Mouse (Mus musculus): ENCODE measurements at regions not wholly inside any gene's neighbourhood (a gene's known extent, or its start where the extent isn't known, plus 50 kb on each side); places are given as distances from the start of the nearest gene placed in this dataset.

- DNase-seq: no peak
Observed at GRCm38 (mm10) chr9:46509896-46510295, 190.1 kb upstream of the 4931429L15Rik start.

GRCm38 (mm10) chr9:46509458-46509857, 189.7 kb upstream of the 4931429L15Rik start:
- peak; percentile 41 for DNase-seq

GRCm38 (mm10) chr9:46507036-46507435, 187.2 kb upstream of the 4931429L15Rik start:
- DNase-seq: no peak

GRCm38 (mm10) chr9:46504536-46504935, 184.8 kb upstream of the 4931429L15Rik start:
- no peak for DNase-seq

GRCm38 (mm10) chr9:46504133-46504416, 184.3 kb upstream of the 4931429L15Rik start:
- DNase-seq: no peak

- no peak for DNase-seq
Observed at GRCm38 (mm10) chr9:46503321-46504132, 183.7 kb upstream of the 4931429L15Rik start.

- DNase-seq: no peak
Observed at GRCm38 (mm10) chr9:46499426-46499825, 179.6 kb upstream of the 4931429L15Rik start.

- no peak for DNase-seq
Observed at GRCm38 (mm10) chr9:46498861-46499260, 179.1 kb upstream of the 4931429L15Rik start.

GRCm38 (mm10) chr9:46495276-46495675, 175.5 kb upstream of the 4931429L15Rik start:
- DNase-seq: no peak

- peak; percentile 39 for DNase-seq
Observed at GRCm38 (mm10) chr9:46482859-46483443, 163.2 kb upstream of the 4931429L15Rik start.

- DNase-seq: no peak
Observed at GRCm38 (mm10) chr9:46482034-46482858, 162.5 kb upstream of the 4931429L15Rik start.

GRCm38 (mm10) chr9:46481491-46481890, 161.7 kb upstream of the 4931429L15Rik start:
- no peak for DNase-seq

- DNase-seq: peak; percentile 63
Observed at GRCm38 (mm10) chr9:46480080-46480690, 160.4 kb upstream of the 4931429L15Rik start.

GRCm38 (mm10) chr9:46478611-46479010, 158.8 kb upstream of the 4931429L15Rik start:
- no peak for DNase-seq

GRCm38 (mm10) chr9:46476516-46476915, 156.7 kb upstream of the 4931429L15Rik start:
- no peak for DNase-seq

GRCm38 (mm10) chr9:46473681-46474080, 153.9 kb upstream of the 4931429L15Rik start:
- DNase-seq: no peak

- no peak for DNase-seq
Observed at GRCm38 (mm10) chr9:46469521-46469920, 149.7 kb upstream of the 4931429L15Rik start.

GRCm38 (mm10) chr9:46468306-46468705, 148.5 kb upstream of the 4931429L15Rik start:
- peak; percentile 93 for DNase-seq

GRCm38 (mm10) chr9:46467671-46468070, 147.9 kb upstream of the 4931429L15Rik start:
- peak; percentile 71 for DNase-seq

- no peak for DNase-seq
Observed at GRCm38 (mm10) chr9:46462681-46463080, 142.9 kb upstream of the 4931429L15Rik start.

GRCm38 (mm10) chr9:46457945-46458344, 138.2 kb upstream of the 4931429L15Rik start:
- no peak for DNase-seq

- DNase-seq: no peak
Observed at GRCm38 (mm10) chr9:46454807-46455610, 135.2 kb upstream of the 4931429L15Rik start.

Measured in retina, postnatal 1 day (tissue).